Mouse (Mus musculus) R1 (cell line): ENCODE measurements around the gene Uchl5.

Experiments used
- DNase-seq: peaks from one replicate; pipeline ENCODE4 v3.0.0-alpha.2; 2018; ENCODE audit warnings: low read depth, low spot score

Gene Uchl5

GRCm38 (mm10) chr1:143788584-143789227 is 11.6 kb downstream of the Uchl5 start:
- DNase-seq: peak; percentile 60

- peak; percentile 74 for DNase-seq
Measured at GRCm38 (mm10) chr1:143803537-143803936, 26.5 kb downstream of the Uchl5 start.

- no peak for DNase-seq
Measured at GRCm38 (mm10) chr1:143809062-143809461, 32.0 kb downstream of the Uchl5 start.

- peak; percentile 78 for DNase-seq
Measured at GRCm38 (mm10) chr1:143813676-143814360, 36.7 kb downstream of the Uchl5 start.

- peak; percentile 75 for DNase-seq
Measured at GRCm38 (mm10) chr1:143820096-143820877, 43.2 kb downstream of the Uchl5 start.

- no peak for DNase-seq
Measured at GRCm38 (mm10) chr1:143822677-143823076, 45.6 kb downstream of the Uchl5 start.

- no peak for DNase-seq
Measured at GRCm38 (mm10) chr1:143830713-143831112, 53.6 kb downstream of the Uchl5 start.

GRCm38 (mm10) chr1:143836363-143837182 is 59.5 kb downstream of the Uchl5 start:
- no peak for DNase-seq

- DNase-seq: no peak
Measured at GRCm38 (mm10) chr1:143837681-143838080, 60.6 kb downstream of the Uchl5 start.

- no peak for DNase-seq
Measured at GRCm38 (mm10) chr1:143838896-143839410, 61.9 kb downstream of the Uchl5 start.

GRCm38 (mm10) chr1:143852329-143852728 is 75.3 kb downstream of the Uchl5 start:
- no peak for DNase-seq

- no peak for DNase-seq
Measured at GRCm38 (mm10) chr1:143852779-143853358, 75.8 kb downstream of the Uchl5 start.

- DNase-seq: no peak
Measured at GRCm38 (mm10) chr1:143853691-143854115, 76.6 kb downstream of the Uchl5 start.

GRCm38 (mm10) chr1:143855706-143856105 is 78.6 kb downstream of the Uchl5 start:
- DNase-seq: no peak
